Mouse (Mus musculus): Measurements from ENCODE around the gene Opcml.

DNA sequence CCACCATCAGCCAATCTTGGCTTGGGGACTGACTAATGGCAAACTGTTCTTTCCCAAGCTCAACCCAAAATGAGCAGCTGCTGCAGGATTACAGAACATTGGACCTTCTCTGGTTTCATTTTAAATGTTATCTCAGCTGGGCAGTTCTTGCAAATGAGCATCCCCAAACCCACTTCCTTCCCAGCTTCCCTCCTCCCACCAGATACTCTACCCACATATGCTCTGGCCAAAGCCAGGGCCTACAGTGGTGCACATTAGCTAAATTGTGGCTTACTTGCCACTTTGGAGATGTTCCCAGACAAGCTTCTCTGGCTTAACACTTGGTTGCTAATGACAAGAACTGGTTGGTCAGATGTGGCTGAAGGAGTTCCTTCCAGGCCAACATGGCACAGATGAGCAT lies 311.4 kb downstream of the Opcml start:
- TF ChIP-seq CTCF (IDR thresholded peaks at IDR 0.05; ENCODE audit: extremely low read depth, insufficient read depth, low read length) (no peak), POLR2A (IDR thresholded peaks at IDR 0.05; ENCODE audit: extremely low read depth, insufficient read depth, low read length) (no peak)

All from cortical plate, adult 2 months (tissue).